Mouse (Mus musculus) telencephalon, adult 2 months (tissue): ENCODE measurements around the gene Efna5.

Experiments used
- DNase-seq: peaks from one replicate; pipeline ENCODE4 v3.0.0-alpha.2; 2011; ENCODE audit warnings: low read depth, low spot score

The Efna5 gene

GRCm38 (mm10) chr17:62881176-62881790 lies at the start of gene Efna5:
Efna5 (minus strand) TSS chr17:62881317.
- no peak for DNase-seq

DNA sequence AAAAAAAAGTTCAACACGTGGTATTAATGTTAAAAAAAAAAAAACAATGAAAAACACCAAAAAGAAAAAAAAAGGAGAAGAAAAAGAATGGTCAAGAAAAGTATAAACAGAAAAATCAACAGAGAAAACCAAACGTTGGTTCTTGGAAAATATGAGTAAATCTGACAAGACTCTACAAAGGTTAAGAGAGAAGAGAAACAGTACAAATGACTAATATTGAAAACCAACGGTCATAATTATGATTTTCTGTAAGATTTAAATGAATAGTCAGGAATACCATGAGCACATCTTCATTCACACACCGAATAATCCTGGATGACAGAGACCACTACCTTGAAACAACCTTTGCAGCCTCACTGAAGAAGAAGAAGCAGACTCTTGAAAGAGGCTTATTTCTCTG lies 34.2 kb upstream of the Efna5 start:
- DNase-seq: no peak

DNA sequence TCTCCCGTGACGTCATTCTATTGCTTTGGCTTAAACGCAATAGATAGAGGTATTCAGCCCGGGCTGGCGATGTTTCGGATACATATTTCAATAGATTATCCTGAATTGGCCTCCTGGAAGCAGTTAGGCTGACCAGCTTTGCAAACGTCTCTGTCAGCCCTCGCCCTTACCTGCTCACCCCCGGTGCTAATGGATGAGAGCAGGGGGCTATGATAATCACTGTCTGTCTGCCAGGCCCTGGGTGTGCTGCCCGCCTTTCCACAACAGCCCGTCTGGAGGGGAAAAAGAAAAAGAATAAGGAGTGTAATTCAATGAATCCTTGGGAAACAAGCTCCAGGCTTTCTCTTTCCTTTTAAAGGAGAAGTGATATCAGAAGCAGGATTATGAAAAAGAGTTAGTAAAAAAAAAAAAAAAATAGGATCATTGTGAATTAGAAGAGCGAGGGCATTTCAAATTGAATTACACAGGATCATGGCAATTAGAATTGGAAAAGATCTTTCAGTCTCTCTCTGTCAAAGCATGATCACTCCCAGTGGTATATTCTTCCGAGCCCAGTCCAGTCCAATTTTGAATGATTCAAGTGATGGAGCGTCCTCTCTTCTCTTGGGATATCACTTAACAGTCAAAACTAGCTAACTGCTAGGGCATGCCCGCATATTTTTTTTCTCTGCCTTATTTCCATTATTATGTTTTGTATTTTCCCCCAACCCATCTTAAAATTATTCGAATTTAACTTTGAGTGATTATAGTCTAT lies 24.8 kb upstream of the Efna5 start:
- DNase-seq: no peak

GRCm38 (mm10) chr17:62899066-62899465 lies 17.9 kb upstream of the Efna5 start:
- DNase-seq: no peak

- no peak for DNase-seq
These were observed 8.9 kb upstream of the Efna5 start for GRCm38 (mm10) chr17:62889991-62890390.

GRCm38 (mm10) chr17:62884129-62884506 lies 3.0 kb upstream of the Efna5 start:
- peak; percentile 59 for DNase-seq

DNA sequence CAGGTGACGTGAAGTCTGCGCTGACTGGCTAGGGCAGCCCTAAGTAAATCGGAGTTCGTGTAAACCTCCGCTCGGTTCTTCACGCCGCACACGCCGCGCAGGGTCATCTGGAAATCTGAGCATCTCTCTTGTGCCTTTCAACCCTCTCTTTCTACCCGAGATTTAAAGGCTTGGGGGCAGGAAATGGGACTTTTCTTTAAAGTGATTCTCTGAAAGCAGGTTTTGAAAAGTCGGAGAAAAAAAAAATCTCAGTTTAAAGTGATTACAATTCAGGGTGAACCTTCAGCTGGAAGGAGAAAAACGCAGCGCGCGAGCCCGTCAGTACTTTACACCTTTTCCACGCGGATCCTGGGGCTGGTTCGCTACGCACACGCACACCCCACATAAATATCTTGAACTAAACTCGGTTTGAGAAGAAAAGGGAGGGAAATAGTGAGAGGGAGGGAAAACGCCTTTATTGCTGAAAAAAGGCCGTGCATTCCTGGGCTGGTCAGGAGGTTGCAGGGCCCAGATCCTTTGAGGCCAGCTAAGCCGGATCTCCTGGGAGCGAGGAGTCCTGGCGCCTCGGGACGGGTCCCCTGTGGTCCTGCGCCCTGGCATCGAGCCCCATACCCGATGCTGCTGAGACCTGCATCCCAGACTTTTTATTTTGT lies 2.5 kb upstream of the Efna5 start:
- no peak for DNase-seq

DNA sequence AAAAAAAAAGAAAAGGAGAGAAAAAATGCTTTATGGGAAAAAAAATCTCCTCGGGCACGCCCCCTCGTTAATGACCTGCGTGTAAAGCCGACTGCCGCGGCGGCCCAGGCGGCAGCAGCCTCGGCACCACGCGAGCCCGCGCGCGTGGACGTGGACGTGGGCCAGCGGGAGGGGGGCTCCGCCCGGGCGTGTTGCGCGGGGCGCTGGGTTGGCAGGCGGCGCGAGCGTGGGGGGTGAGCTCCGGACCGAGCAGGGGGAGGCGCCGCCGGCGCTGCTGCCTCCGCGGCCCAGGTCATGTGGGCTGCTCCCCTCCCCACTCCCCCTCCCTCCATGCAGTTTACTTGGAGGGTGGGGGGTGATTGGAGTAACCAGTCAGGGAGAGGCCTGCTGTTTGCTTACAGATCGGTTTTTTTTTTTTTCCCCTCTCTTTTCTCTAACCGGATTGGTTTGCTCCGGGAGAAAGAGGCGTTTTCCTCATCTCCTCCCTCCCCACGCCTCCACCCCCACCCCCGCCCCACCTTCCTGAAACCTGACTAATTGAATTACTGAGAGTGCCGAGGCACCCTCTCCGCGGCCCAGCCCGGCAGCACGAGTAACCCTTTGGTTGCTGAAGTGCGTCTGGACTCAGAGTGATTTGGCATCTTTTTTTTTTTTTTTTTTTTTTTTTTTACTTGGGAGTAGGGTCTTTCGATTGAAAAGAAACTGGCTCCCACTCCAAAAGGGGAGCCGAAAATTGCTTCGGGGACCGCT lies 1.8 kb upstream of the Efna5 start:
- peak; percentile 91 for DNase-seq

GRCm38 (mm10) chr17:62881791-62882725 lies 941 bp upstream of the Efna5 start:
- no peak for DNase-seq

DNA sequence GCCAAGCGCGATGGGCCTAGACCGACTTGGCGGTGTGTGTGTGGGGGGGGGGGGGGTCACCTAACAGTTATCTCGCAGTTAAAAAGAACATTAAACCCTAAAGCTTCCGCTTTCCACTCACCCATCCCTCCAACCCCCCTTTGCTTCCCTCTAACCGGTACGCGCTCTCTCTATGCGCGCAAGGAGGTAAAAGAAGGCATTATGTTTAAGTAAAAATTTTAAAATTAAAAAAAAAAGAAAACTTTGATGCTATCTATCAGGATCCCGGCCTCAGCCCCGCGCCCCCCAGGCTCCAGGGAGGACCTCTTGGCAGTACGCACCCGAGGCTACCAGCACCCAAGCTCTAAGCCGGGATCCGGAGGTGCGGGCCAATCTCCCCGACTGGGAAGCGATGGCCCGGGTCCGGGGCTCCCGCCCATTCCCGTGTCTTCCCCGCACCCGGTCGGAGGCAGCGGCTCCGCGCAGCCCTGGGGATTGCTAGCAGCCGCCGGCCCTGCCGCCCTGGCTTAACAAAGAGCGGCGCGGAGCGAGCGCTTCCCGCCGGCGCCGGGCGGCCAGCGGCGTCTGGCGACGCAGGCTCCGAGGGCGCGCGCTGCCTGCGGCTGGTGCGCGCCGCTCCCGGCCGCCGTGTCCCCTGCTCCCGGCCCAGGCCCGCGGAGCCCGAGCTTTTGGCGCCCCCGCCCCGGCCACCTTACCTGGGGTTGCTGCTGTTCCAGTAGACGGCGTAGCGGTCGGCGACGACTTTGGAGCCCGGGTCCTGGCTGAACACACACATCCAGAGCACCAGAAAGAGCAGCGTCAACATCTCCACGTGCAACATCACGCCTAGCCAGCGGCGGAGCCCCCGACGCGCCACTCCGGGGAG lies 574 bp downstream of the Efna5 start:
- DNase-seq: no peak

- no peak for DNase-seq
These were observed 1.4 kb downstream of the Efna5 start for GRCm38 (mm10) chr17:62879526-62880310.

GRCm38 (mm10) chr17:62875727-62876126 lies 5.4 kb downstream of the Efna5 start:
- DNase-seq: no peak

- DNase-seq: no peak
These were observed 9.2 kb downstream of the Efna5 start for GRCm38 (mm10) chr17:62871928-62872327.

- no peak for DNase-seq
These were observed 9.9 kb downstream of the Efna5 start for GRCm38 (mm10) chr17:62871191-62871590.

- no peak for DNase-seq
These were observed 10.7 kb downstream of the Efna5 start for GRCm38 (mm10) chr17:62870446-62870845.

DNA sequence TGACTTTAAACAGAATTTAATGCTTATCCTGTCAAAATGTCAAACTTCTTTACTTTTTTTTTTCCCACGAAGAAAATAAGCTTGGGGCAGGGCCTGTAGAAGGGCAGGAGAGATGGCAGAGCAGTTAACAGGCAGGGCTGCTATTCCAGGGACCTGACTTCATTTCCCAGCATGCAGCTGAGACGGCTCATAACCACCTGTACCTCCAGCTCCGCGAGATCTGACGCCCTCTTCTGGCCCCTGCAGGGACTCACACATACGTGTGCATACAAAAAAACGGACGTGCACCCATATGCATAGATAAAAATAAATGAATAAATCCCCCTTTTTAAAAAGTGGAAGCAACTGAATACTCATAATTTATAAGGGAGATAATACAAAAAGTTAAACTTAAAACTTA lies 16.2 kb downstream of the Efna5 start:
- no peak for DNase-seq

DNA sequence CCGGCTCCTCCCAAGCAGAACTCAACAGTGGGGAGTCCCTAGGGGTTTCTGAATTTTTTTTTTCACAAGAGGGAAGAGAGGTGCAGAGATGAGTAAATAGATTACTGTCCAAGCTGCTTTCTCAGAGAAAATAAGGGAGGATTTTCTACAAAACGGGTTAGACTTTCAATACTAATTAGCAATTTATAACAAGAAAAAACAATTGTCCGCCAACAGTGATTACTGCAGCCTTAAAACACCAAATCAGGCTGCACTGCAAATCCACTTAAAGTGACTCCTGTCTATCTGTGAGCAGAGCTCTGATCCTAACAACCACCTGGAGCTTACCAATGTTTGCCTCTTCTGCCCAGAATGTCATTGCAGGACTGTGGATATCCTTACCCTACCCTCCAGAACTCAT lies 18.1 kb downstream of the Efna5 start:
- no peak for DNase-seq

GRCm38 (mm10) chr17:62862298-62862999 lies 18.7 kb downstream of the Efna5 start:
- DNase-seq: peak; percentile 35

- DNase-seq: no peak
These were observed 23.8 kb downstream of the Efna5 start for GRCm38 (mm10) chr17:62857275-62857674.
